Mouse (Mus musculus) monocyte, adult 5-6 weeks (primary cell): ENCODE results near the gene Itga11. TPM values are rescaled to one million over a fixed set of nuclear protein-coding genes. Genes with fewer than 3 reads are reported as not detected.
"Not testable (repeated sequence)": the region's sequence is repeated elsewhere in the genome, so short reads cannot be mapped to it uniquely, and the experiment has no call there.

ENCODE experiments used
- ATAC-seq: fragments of 153-309, 156-312 bp; replicated peaks from 2 replicates; pipeline ENCODE4 v1.8.0; 2017; ENCODE audit warnings: mild to moderate bottlenecking; ENCODE audit not compliant: low TSS enrichment, insufficient number of reproducible peaks, severe bottlenecking, poor library complexity, low FRiP score
- total RNA-seq: library from RNA; stranded (forward); fragments of 200-1000, 200-491, 200-594 nt; gene quantifications from 3 replicates; pipeline ENCODE4 v1.2.3, GENCODE M21; 2017

The Itga11 gene
- total RNA-seq, 1 experiment from 2014 or later, result not detected

- peak; percentile 41; the same call in 1 of the 2 replicates for ATAC-seq
These were observed 133.2 kb downstream of the Itga11 start for GRCm38 (mm10) chr9:62810543-62811515.

- ATAC-seq, result peak; percentile 96
These were observed 134.0 kb downstream of the Itga11 start, which contains the start of gene Fem1b for GRCm38 (mm10) chr9:62811516-62812121. Gene Fem1b (minus strand): TSS chr9:62811934.

- no peak for ATAC-seq
These were observed 134.8 kb downstream of the Itga11 start for GRCm38 (mm10) chr9:62812216-62813049.

- ATAC-seq, result no peak
These were observed 137.1 kb downstream of the Itga11 start for GRCm38 (mm10) chr9:62814751-62815150.

GRCm38 (mm10) chr9:62816323-62817098, 138.9 kb downstream of the Itga11 start:
- no peak for ATAC-seq

GRCm38 (mm10) chr9:62817099-62817571, 139.5 kb downstream of the Itga11 start:
- no peak for ATAC-seq

GRCm38 (mm10) chr9:62817828-62818614, 140.4 kb downstream of the Itga11 start:
- ATAC-seq, result no peak

- ATAC-seq, result no peak
These were observed 141.9 kb downstream of the Itga11 start for GRCm38 (mm10) chr9:62819494-62819893.

- not testable (repeated sequence) for ATAC-seq
These were observed 142.3 kb downstream of the Itga11 start for GRCm38 (mm10) chr9:62819910-62820309.

- ATAC-seq, result no peak
These were observed 143.2 kb downstream of the Itga11 start for GRCm38 (mm10) chr9:62820829-62821228.

- no peak for ATAC-seq
These were observed 144.2 kb downstream of the Itga11 start for GRCm38 (mm10) chr9:62821811-62822210.

GRCm38 (mm10) chr9:62825791-62826393, 148.3 kb downstream of the Itga11 start:
- ATAC-seq, result no peak

GRCm38 (mm10) chr9:62826456-62826855, 148.8 kb downstream of the Itga11 start:
- no peak for ATAC-seq

- ATAC-seq, result no peak
These were observed 150.5 kb downstream of the Itga11 start for GRCm38 (mm10) chr9:62827939-62828652.

- ATAC-seq, result peak; percentile 99
These were observed 151.0 kb downstream of the Itga11 start for GRCm38 (mm10) chr9:62828662-62829086.

- no peak for ATAC-seq
These were observed 152.3 kb downstream of the Itga11 start for GRCm38 (mm10) chr9:62829877-62830276.
